Mouse (Mus musculus): ENCODE measurements around the gene Disc1. TPM values are rescaled to one million over a fixed set of nuclear protein-coding genes. Genes with fewer than 3 reads are reported as not detected.

Gene Disc1
- polyA plus RNA-seq (2012) = 1.6 and 1.7 TPM in 2 replicates

DNA sequence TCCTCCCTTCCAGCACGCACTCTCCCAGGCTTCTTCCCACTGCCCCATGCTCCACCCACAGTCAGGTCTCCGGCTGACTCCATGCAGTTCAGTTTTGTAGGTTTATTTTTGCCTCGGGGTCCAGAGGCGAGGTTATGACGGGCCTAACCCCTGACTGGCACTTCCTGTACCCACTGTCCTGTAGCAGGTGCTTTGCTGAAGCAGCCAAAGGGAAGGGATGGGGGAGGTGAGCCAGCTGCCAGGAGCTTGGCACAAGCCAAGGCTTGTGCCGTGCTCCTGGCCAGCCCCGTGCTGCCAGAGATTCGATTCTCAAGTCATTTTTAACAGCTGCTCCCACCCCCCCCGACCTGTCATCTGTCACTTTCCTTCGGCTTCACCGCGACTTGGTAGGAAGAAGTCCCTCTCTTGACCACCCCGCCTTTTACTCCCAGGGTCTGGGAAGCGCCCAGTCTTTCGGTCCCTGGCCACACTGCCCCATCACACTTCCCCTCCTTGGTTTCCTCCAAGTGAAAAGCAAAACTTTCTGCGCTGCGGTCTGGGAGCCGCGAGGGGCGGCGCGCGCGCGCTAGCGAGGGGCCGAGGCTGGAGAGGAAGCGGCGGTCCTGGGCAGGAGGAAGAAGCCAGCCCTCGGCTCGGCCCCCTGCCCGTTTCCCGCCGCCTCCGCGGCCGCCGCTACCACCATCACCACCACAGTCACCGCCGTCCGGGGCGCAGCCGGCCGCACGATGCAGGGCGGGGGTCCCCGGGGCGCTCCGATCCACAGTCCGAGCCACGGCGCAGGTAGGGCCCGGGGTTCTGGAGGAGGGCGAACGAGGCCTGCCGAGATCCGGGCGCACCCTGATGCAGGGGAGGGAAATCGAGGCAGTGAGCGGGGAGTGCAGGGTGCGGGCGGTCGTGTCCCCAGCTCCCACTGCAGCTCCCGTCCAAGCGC, at the start of gene Disc1:
Gene Disc1 (plus strand): TSS at position 691 of the 931 bp plus-strand sequence.

DNA sequence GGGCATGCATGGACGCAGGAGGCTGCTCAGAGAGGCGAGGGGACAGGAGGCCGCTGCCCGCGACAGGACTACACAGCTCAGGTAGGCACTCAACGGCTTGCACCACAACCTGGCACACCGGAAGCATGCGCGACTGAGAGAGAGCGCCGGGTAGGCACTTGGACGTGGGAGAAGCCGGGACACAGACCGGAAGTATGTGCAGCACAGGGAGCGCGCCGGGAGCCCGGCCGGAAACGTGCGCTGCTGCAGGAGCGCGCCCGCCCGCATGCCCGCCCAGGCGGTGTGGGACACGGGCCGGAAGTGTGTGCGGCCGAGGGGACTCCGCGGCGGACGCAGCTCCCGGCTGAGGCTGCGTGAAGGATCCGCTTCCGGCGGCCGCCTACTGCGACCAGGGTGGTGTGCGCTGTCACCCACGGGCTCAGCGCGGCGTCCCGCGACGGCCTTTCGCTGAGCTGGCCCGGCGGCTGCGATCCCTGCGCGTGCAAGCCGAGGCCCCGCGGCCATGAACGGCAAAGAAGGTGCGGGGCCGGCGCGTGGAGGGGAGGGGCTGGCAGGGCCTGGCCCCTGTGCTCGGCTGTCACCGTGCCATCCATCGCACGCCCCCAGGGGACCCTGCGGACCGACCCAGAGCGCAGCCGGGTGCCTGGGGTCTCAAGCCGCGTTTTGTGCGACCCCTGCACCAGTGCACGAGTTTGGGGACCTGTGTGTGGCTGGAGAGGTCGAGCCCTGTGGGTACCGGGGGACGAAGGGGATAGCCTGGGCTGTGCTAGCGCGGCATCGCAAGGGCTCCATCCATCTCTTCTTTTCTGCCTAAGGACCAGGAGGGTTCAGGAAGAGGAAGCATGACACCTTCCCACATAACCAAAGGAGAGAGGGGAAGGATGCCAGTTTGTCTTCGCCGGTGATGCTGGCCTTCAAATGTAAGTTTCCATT, 41.0 kb upstream of the Disc1 start, which contains the start of gene Tsnax:
Gene Tsnax (plus strand): TSS at position 303 of the 933 bp plus-strand sequence.

Other genes with a start within 250 kb of the Disc1 start
- 79.0 and 88.4 TPM in 2 replicates for gene Gnpat, start 191.2 kb upstream of the Disc1 start, polyA plus RNA-seq (2012)
- gene 2810004N23Rik, start 191.1 kb upstream of the Disc1 start, polyA plus RNA-seq (2012) = 44.2 and 48.7 TPM in 2 replicates
- 3.7 and 4.0 TPM in 2 replicates for gene Exoc8, start 156.5 kb upstream of the Disc1 start, polyA plus RNA-seq (2012)
- gene Sprtn, start 156.3 kb upstream of the Disc1 start, polyA plus RNA-seq (2012) = 10.3 and 12.1 TPM in 2 replicates
- 15.7 and 15.9 TPM in 2 replicates for gene Egln1, start 104.9 kb upstream of the Disc1 start, polyA plus RNA-seq (2012)
- 25.9 and 26.2 TPM in 2 replicates for gene Tsnax, start 41.2 kb upstream of the Disc1 start, polyA plus RNA-seq (2012)

Measured in megakaryocyte-erythroid progenitor cell, adult 5 weeks (primary cell).